Mouse (Mus musculus): ENCODE measurements around the gene Ppp2r5e. TPM values are rescaled to one million over a fixed set of nuclear protein-coding genes. Genes with fewer than 3 reads are reported as not detected.
A peak's percentile ranks its signal among the peaks of the same experiment; 100 is the strongest.

Gene Ppp2r5e
- polyA plus RNA-seq, 1 experiment from 2014 or later: 19.9 TPM

GRCm38 (mm10) chr12:75528857-75529808 lies 66.9 kb downstream of the Ppp2r5e start:
- ATAC-seq (ENCODE audit: insufficient read depth): peak; percentile 52; the same call in 1 of the 2 replicates
- DNase-seq: peak; percentile 33
- Histone ChIP-seq H3K9me3 (ENCODE audit: low read depth, low read length) (no peaks in the 10 kb centered on the region), H3K27me3 (ENCODE audit: insufficient read depth, low read length) (no peaks in the 10 kb centered on the region), H3K4me2 (no peak overlapping the region), H3K27ac (ENCODE audit: low read depth) (no peak overlapping the region), H3K9ac (no peak overlapping the region), H3K4me3 (ENCODE audit: low read depth, low read length) (no peak overlapping the region), H3K36me3 (ENCODE audit: insufficient read depth) (no peaks in the 10 kb centered on the region), H3K4me1 (ENCODE audit: insufficient read depth) (no peaks in the 10 kb centered on the region)
- WGBS: 68% methylated on average over 7 of the region's 7 CpGs
- no peak for TF ChIP-seq CTCF (IDR thresholded peaks at IDR 0.05; ENCODE audit: low read depth)

- Histone ChIP-seq H3K4me1 (ENCODE audit: insufficient read depth) (no peaks in the 10 kb centered on the region), H3K4me3 (ENCODE audit: low read depth, low read length) (no peak overlapping the region), H3K4me2 (no peak overlapping the region), H3K9me3 (ENCODE audit: low read depth, low read length) (no peaks in the 10 kb centered on the region), H3K9ac (no peak overlapping the region), H3K27me3 (ENCODE audit: insufficient read depth, low read length) (no peaks in the 10 kb centered on the region), H3K27ac (ENCODE audit: low read depth) (no peak overlapping the region), H3K36me3 (ENCODE audit: insufficient read depth) (no peaks in the 10 kb centered on the region)
- 85% methylated on average over 1 of the region's 1 CpGs for WGBS
- DNase-seq: no peak
- TF ChIP-seq CTCF (IDR thresholded peaks at IDR 0.05; ENCODE audit: low read depth): no peak
- no peak for ATAC-seq (ENCODE audit: insufficient read depth)
Measured at GRCm38 (mm10) chr12:75528300-75528699, 67.7 kb downstream of the Ppp2r5e start.

- H3K9ac ChIP-seq: no peak overlapping the region
- no peaks in the 10 kb centered on the region for H3K27me3 ChIP-seq (ENCODE audit: insufficient read depth, low read length)
- no peak overlapping the region for H3K4me3 ChIP-seq (ENCODE audit: low read depth, low read length)
- DNase-seq (no peak), ATAC-seq (ENCODE audit: insufficient read depth) (no peak)
- no peak for TF ChIP-seq CTCF (IDR thresholded peaks at IDR 0.05; ENCODE audit: low read depth)
- no peaks in the 10 kb centered on the region; the same call in 1 of the 2 replicates for H3K4me1 ChIP-seq (ENCODE audit: insufficient read depth)
- no peak overlapping the region for H3K4me2 ChIP-seq
- H3K9me3 ChIP-seq (ENCODE audit: low read depth, low read length): no peaks in the 10 kb centered on the region
- WGBS: 37% methylated on average over 3 of the region's 3 CpGs
- H3K27ac ChIP-seq (ENCODE audit: low read depth): no peak overlapping the region
- H3K36me3 ChIP-seq (ENCODE audit: insufficient read depth): no peaks in the 10 kb centered on the region
Measured at GRCm38 (mm10) chr12:75524199-75524598, 71.8 kb downstream of the Ppp2r5e start.

GRCm38 (mm10) chr12:75522931-75523330 lies 73.1 kb downstream of the Ppp2r5e start:
- no peak overlapping the region for H3K9ac ChIP-seq
- no peaks in the 10 kb centered on the region for H3K36me3 ChIP-seq (ENCODE audit: insufficient read depth)
- no peak overlapping the region for H3K27ac ChIP-seq (ENCODE audit: low read depth)
- H3K4me3 ChIP-seq (ENCODE audit: low read depth, low read length): no peak overlapping the region
- H3K27me3 ChIP-seq (ENCODE audit: insufficient read depth, low read length): no peaks in the 10 kb centered on the region
- no peaks in the 10 kb centered on the region; the same call in 1 of the 2 replicates for H3K4me1 ChIP-seq (ENCODE audit: insufficient read depth)
- H3K9me3 ChIP-seq (ENCODE audit: low read depth, low read length): no peaks in the 10 kb centered on the region
- ATAC-seq (ENCODE audit: insufficient read depth): no peak
- 61% methylated on average over 2 of the region's 2 CpGs for WGBS
- no peak overlapping the region for H3K4me2 ChIP-seq
- no peak for DNase-seq
- no peak for TF ChIP-seq CTCF (IDR thresholded peaks at IDR 0.05; ENCODE audit: low read depth)

GRCm38 (mm10) chr12:75522360-75522759 lies 73.7 kb downstream of the Ppp2r5e start:
- no peak for TF ChIP-seq CTCF (IDR thresholded peaks at IDR 0.05; ENCODE audit: low read depth)
- Histone ChIP-seq H3K4me1 (ENCODE audit: insufficient read depth) (no peaks in the 10 kb centered on the region; the same call in 1 of the 2 replicates), H3K36me3 (ENCODE audit: insufficient read depth) (no peaks in the 10 kb centered on the region), H3K9ac (no peak overlapping the region), H3K4me3 (ENCODE audit: low read depth, low read length) (no peak overlapping the region), H3K27me3 (ENCODE audit: insufficient read depth, low read length) (no peaks in the 10 kb centered on the region), H3K27ac (ENCODE audit: low read depth) (no peak overlapping the region), H3K9me3 (ENCODE audit: low read depth, low read length) (no peaks in the 10 kb centered on the region), H3K4me2 (no peak overlapping the region)
- no peak for ATAC-seq (ENCODE audit: insufficient read depth)
- DNase-seq: no peak
- WGBS: 84% methylated on average over 2 of the region's 2 CpGs

- no peak overlapping the region for H3K4me3 ChIP-seq (ENCODE audit: low read depth, low read length)
- TF ChIP-seq CTCF (IDR thresholded peaks at IDR 0.05; ENCODE audit: low read depth): no peak
- H3K4me1 ChIP-seq (ENCODE audit: insufficient read depth): no peaks in the 10 kb centered on the region; the same call in 1 of the 2 replicates
- H3K9me3 ChIP-seq (ENCODE audit: low read depth, low read length): no peaks in the 10 kb centered on the region
- H3K27me3 ChIP-seq (ENCODE audit: insufficient read depth, low read length): no peaks in the 10 kb centered on the region
- ATAC-seq (ENCODE audit: insufficient read depth) (no peak), DNase-seq (no peak)
- no peak overlapping the region for H3K9ac ChIP-seq
- no peak overlapping the region for H3K27ac ChIP-seq (ENCODE audit: low read depth)
- no peak overlapping the region for H3K4me2 ChIP-seq
- WGBS: 56% methylated on average over 3 of the region's 3 CpGs
- peaks cover 2% of the 10 kb centered on the region; the same call in 1 of the 2 replicates for H3K36me3 ChIP-seq (ENCODE audit: insufficient read depth)
Measured at GRCm38 (mm10) chr12:75520395-75520794, 75.7 kb downstream of the Ppp2r5e start.

- Histone ChIP-seq H3K4me2 (no peak overlapping the region), H3K9me3 (ENCODE audit: low read depth, low read length) (no peaks in the 10 kb centered on the region), H3K27me3 (ENCODE audit: insufficient read depth, low read length) (no peaks in the 10 kb centered on the region), H3K9ac (no peak overlapping the region), H3K36me3 (ENCODE audit: insufficient read depth) (peaks cover 10% of the 10 kb centered on the region; the same call in 1 of the 2 replicates), H3K27ac (ENCODE audit: low read depth) (no peak overlapping the region), H3K4me1 (ENCODE audit: insufficient read depth) (no peaks in the 10 kb centered on the region; the same call in 1 of the 2 replicates), H3K4me3 (ENCODE audit: low read depth, low read length) (no peak overlapping the region)
- no peak for ATAC-seq (ENCODE audit: insufficient read depth)
- TF ChIP-seq CTCF (IDR thresholded peaks at IDR 0.05; ENCODE audit: low read depth): no peak
- no peak for DNase-seq
- WGBS: 89% methylated on average over 10 of the region's 10 CpGs
Measured at GRCm38 (mm10) chr12:75519181-75519940, 76.7 kb downstream of the Ppp2r5e start.
